Mouse (Mus musculus): ENCODE measurements around the gene Kcnt2. TPM values are rescaled to one million over a fixed set of nuclear protein-coding genes. Genes with fewer than 3 reads are reported as not detected.

Kcnt2 gene
- polyA plus RNA-seq, 1 experiment from 2014 or later: 0.74 TPM

GRCm38 (mm10) chr1:140422954-140423353, 177.0 kb downstream of the Kcnt2 start:
- Histone ChIP-seq H3K4me2 (ENCODE audit: low read length) (no peak overlapping the region), H3K27ac (replicated peaks in 1 of 2; ENCODE audit: control insufficient read depth in 1 of 2, insufficient read depth in 1 of 2, low read depth in 2 of 2, low read length in 2 of 2) (no peak overlapping the region), H3K4me1 (ENCODE audit: control insufficient read depth in 2 of 2, insufficient read depth in 2 of 2, low read length in 2 of 2) (no peaks in the 10 kb centered on the region), H3K27me3 (ENCODE audit: control insufficient read depth, insufficient read depth, low read length) (no peaks in the 10 kb centered on the region), H3K4me3 (ENCODE audit: control insufficient read depth in 1 of 2, insufficient read depth in 1 of 2, low read depth in 1 of 2, low read length in 2 of 2) (no peak overlapping the region), H3K9ac (ENCODE audit: low read length) (no peak overlapping the region), H3K9me3 (ENCODE audit: control insufficient read depth, low read length) (no peaks in the 10 kb centered on the region), H3K36me3 (ENCODE audit: control insufficient read depth, insufficient read depth, low read length) (no peaks in the 10 kb centered on the region)
- no peak for ATAC-seq (ENCODE audit: insufficient number of reproducible peaks, insufficient read depth, low FRiP score, low read depth)

GRCm38 (mm10) chr1:140429284-140429850, 183.4 kb downstream of the Kcnt2 start:
- no peaks in the 10 kb centered on the region for H3K36me3 ChIP-seq (ENCODE audit: control insufficient read depth, insufficient read depth, low read length)
- no peak overlapping the region for H3K4me2 ChIP-seq (ENCODE audit: low read length)
- H3K9me3 ChIP-seq (ENCODE audit: control insufficient read depth, low read length): no peaks in the 10 kb centered on the region
- WGBS: 54% methylated on average over 2 of the region's 2 CpGs
- H3K9ac ChIP-seq (ENCODE audit: low read length): no peak overlapping the region
- no peak for ATAC-seq (ENCODE audit: insufficient number of reproducible peaks, insufficient read depth, low FRiP score, low read depth)
- H3K27ac ChIP-seq (replicated peaks in 1 of 2; ENCODE audit: control insufficient read depth in 1 of 2, insufficient read depth in 1 of 2, low read depth in 2 of 2, low read length in 2 of 2): no peak overlapping the region
- no peaks in the 10 kb centered on the region for H3K27me3 ChIP-seq (ENCODE audit: control insufficient read depth, insufficient read depth, low read length)
- H3K4me3 ChIP-seq (ENCODE audit: control insufficient read depth in 1 of 2, insufficient read depth in 1 of 2, low read depth in 1 of 2, low read length in 2 of 2): no peak overlapping the region
- no peaks in the 10 kb centered on the region for H3K4me1 ChIP-seq (ENCODE audit: control insufficient read depth in 2 of 2, insufficient read depth in 2 of 2, low read length in 2 of 2)

- Histone ChIP-seq H3K9ac (ENCODE audit: low read length) (no peak overlapping the region), H3K27me3 (ENCODE audit: control insufficient read depth, insufficient read depth, low read length) (no peaks in the 10 kb centered on the region), H3K4me1 (ENCODE audit: control insufficient read depth in 2 of 2, insufficient read depth in 2 of 2, low read length in 2 of 2) (no peaks in the 10 kb centered on the region), H3K36me3 (ENCODE audit: control insufficient read depth, insufficient read depth, low read length) (no peaks in the 10 kb centered on the region), H3K4me3 (ENCODE audit: control insufficient read depth in 1 of 2, insufficient read depth in 1 of 2, low read depth in 1 of 2, low read length in 2 of 2) (no peak overlapping the region), H3K9me3 (ENCODE audit: control insufficient read depth, low read length) (no peaks in the 10 kb centered on the region), H3K4me2 (ENCODE audit: low read length) (no peak overlapping the region), H3K27ac (replicated peaks in 1 of 2; ENCODE audit: control insufficient read depth in 1 of 2, insufficient read depth in 1 of 2, low read depth in 2 of 2, low read length in 2 of 2) (no peak overlapping the region)
- 40% methylated on average over 1 of the region's 1 CpGs for WGBS
- ATAC-seq (ENCODE audit: insufficient number of reproducible peaks, insufficient read depth, low FRiP score, low read depth): no peak
Observed at GRCm38 (mm10) chr1:140432039-140432438, 186.1 kb downstream of the Kcnt2 start.

GRCm38 (mm10) chr1:140434791-140435190, 188.8 kb downstream of the Kcnt2 start:
- H3K4me3 ChIP-seq (ENCODE audit: control insufficient read depth in 1 of 2, insufficient read depth in 1 of 2, low read depth in 1 of 2, low read length in 2 of 2): no peak overlapping the region
- H3K9me3 ChIP-seq (ENCODE audit: control insufficient read depth, low read length): no peaks in the 10 kb centered on the region
- 73% methylated on average over 2 of the region's 2 CpGs for WGBS
- ATAC-seq (ENCODE audit: insufficient number of reproducible peaks, insufficient read depth, low FRiP score, low read depth): no peak
- H3K27me3 ChIP-seq (ENCODE audit: control insufficient read depth, insufficient read depth, low read length): no peaks in the 10 kb centered on the region
- no peaks in the 10 kb centered on the region for H3K36me3 ChIP-seq (ENCODE audit: control insufficient read depth, insufficient read depth, low read length)
- no peak overlapping the region for H3K4me2 ChIP-seq (ENCODE audit: low read length)
- no peak overlapping the region for H3K9ac ChIP-seq (ENCODE audit: low read length)
- H3K27ac ChIP-seq (replicated peaks in 1 of 2; ENCODE audit: control insufficient read depth in 1 of 2, insufficient read depth in 1 of 2, low read depth in 2 of 2, low read length in 2 of 2): no peak overlapping the region
- H3K4me1 ChIP-seq (ENCODE audit: control insufficient read depth in 2 of 2, insufficient read depth in 2 of 2, low read length in 2 of 2): no peaks in the 10 kb centered on the region

GRCm38 (mm10) chr1:140438176-140438575, 192.2 kb downstream of the Kcnt2 start:
- H3K9me3 ChIP-seq (ENCODE audit: control insufficient read depth, low read length): no peaks in the 10 kb centered on the region
- H3K36me3 ChIP-seq (ENCODE audit: control insufficient read depth, insufficient read depth, low read length): no peaks in the 10 kb centered on the region
- no peaks in the 10 kb centered on the region for H3K4me1 ChIP-seq (ENCODE audit: control insufficient read depth in 2 of 2, insufficient read depth in 2 of 2, low read length in 2 of 2)
- H3K4me3 ChIP-seq (ENCODE audit: control insufficient read depth in 1 of 2, insufficient read depth in 1 of 2, low read depth in 1 of 2, low read length in 2 of 2): no peak overlapping the region
- H3K9ac ChIP-seq (ENCODE audit: low read length): no peak overlapping the region
- no peak overlapping the region for H3K4me2 ChIP-seq (ENCODE audit: low read length)
- no peak overlapping the region for H3K27ac ChIP-seq (replicated peaks in 1 of 2; ENCODE audit: control insufficient read depth in 1 of 2, insufficient read depth in 1 of 2, low read depth in 2 of 2, low read length in 2 of 2)
- no peaks in the 10 kb centered on the region for H3K27me3 ChIP-seq (ENCODE audit: control insufficient read depth, insufficient read depth, low read length)
- 60% methylated on average over 5 of the region's 5 CpGs for WGBS
- ATAC-seq (ENCODE audit: insufficient number of reproducible peaks, insufficient read depth, low FRiP score, low read depth): no peak

- Histone ChIP-seq H3K9me3 (ENCODE audit: control insufficient read depth, low read length) (no peaks in the 10 kb centered on the region), H3K4me1 (ENCODE audit: control insufficient read depth in 2 of 2, insufficient read depth in 2 of 2, low read length in 2 of 2) (no peaks in the 10 kb centered on the region), H3K27ac (replicated peaks in 1 of 2; ENCODE audit: control insufficient read depth in 1 of 2, insufficient read depth in 1 of 2, low read depth in 2 of 2, low read length in 2 of 2) (no peak overlapping the region), H3K27me3 (ENCODE audit: control insufficient read depth, insufficient read depth, low read length) (no peaks in the 10 kb centered on the region), H3K4me3 (ENCODE audit: control insufficient read depth in 1 of 2, insufficient read depth in 1 of 2, low read depth in 1 of 2, low read length in 2 of 2) (no peak overlapping the region), H3K9ac (ENCODE audit: low read length) (no peak overlapping the region), H3K4me2 (ENCODE audit: low read length) (no peak overlapping the region), H3K36me3 (ENCODE audit: control insufficient read depth, insufficient read depth, low read length) (no peaks in the 10 kb centered on the region)
- WGBS: 73% methylated on average over 1 of the region's 1 CpGs
- no peak for ATAC-seq (ENCODE audit: insufficient number of reproducible peaks, insufficient read depth, low FRiP score, low read depth)
Observed at GRCm38 (mm10) chr1:140443904-140444303, 197.9 kb downstream of the Kcnt2 start.

- H3K9ac ChIP-seq (ENCODE audit: low read length): no peak overlapping the region
- H3K4me3 ChIP-seq (ENCODE audit: control insufficient read depth in 1 of 2, insufficient read depth in 1 of 2, low read depth in 1 of 2, low read length in 2 of 2): no peak overlapping the region
- H3K9me3 ChIP-seq (ENCODE audit: control insufficient read depth, low read length): no peaks in the 10 kb centered on the region
- ATAC-seq (ENCODE audit: insufficient number of reproducible peaks, insufficient read depth, low FRiP score, low read depth): no peak
- no peak overlapping the region for H3K4me2 ChIP-seq (ENCODE audit: low read length)
- no peaks in the 10 kb centered on the region for H3K36me3 ChIP-seq (ENCODE audit: control insufficient read depth, insufficient read depth, low read length)
- no peaks in the 10 kb centered on the region for H3K4me1 ChIP-seq (ENCODE audit: control insufficient read depth in 2 of 2, insufficient read depth in 2 of 2, low read length in 2 of 2)
- no peak overlapping the region for H3K27ac ChIP-seq (replicated peaks in 1 of 2; ENCODE audit: control insufficient read depth in 1 of 2, insufficient read depth in 1 of 2, low read depth in 2 of 2, low read length in 2 of 2)
- no peaks in the 10 kb centered on the region for H3K27me3 ChIP-seq (ENCODE audit: control insufficient read depth, insufficient read depth, low read length)
- WGBS: 82% methylated on average over 5 of the region's 5 CpGs
Observed at GRCm38 (mm10) chr1:140444394-140444793, 198.4 kb downstream of the Kcnt2 start.

- Histone ChIP-seq H3K27me3 (ENCODE audit: control insufficient read depth, insufficient read depth, low read length) (no peaks in the 10 kb centered on the region), H3K36me3 (ENCODE audit: control insufficient read depth, insufficient read depth, low read length) (no peaks in the 10 kb centered on the region), H3K27ac (replicated peaks in 1 of 2; ENCODE audit: control insufficient read depth in 1 of 2, insufficient read depth in 1 of 2, low read depth in 2 of 2, low read length in 2 of 2) (no peak overlapping the region), H3K9me3 (ENCODE audit: control insufficient read depth, low read length) (no peaks in the 10 kb centered on the region), H3K4me1 (ENCODE audit: control insufficient read depth in 2 of 2, insufficient read depth in 2 of 2, low read length in 2 of 2) (no peaks in the 10 kb centered on the region), H3K4me3 (ENCODE audit: control insufficient read depth in 1 of 2, insufficient read depth in 1 of 2, low read depth in 1 of 2, low read length in 2 of 2) (no peak overlapping the region), H3K9ac (ENCODE audit: low read length) (no peak overlapping the region), H3K4me2 (ENCODE audit: low read length) (no peak overlapping the region)
- ATAC-seq (ENCODE audit: insufficient number of reproducible peaks, insufficient read depth, low FRiP score, low read depth): no peak
- 73% methylated on average over 3 of the region's 3 CpGs for WGBS
Observed at GRCm38 (mm10) chr1:140451461-140451860, 205.5 kb downstream of the Kcnt2 start.
